Mouse (Mus musculus): ENCODE results near the gene Uhrf1. TPM values are rescaled to one million over a fixed set of nuclear protein-coding genes. Genes with fewer than 3 reads are reported as not detected.

Uhrf1 gene
- polyA plus RNA-seq, 1 experiment from 2014 or later, result 103 TPM

- Histone ChIP-seq H3K4me1 (peaks cover 51% of the 10 kb centered on the region), H3K9ac (peak overlapping the region; percentile 67), H3K4me2 (peak overlapping the region; percentile 97), H3K9me3 (no peaks in the 10 kb centered on the region), H3K27ac (no peak overlapping the region), H3K36me3 (0 out of 2 replicates have a peak, but pooled peaks cover 7% of the 10 kb centered on the region), H3K27me3 (replicated peaks) (no peaks in the 10 kb centered on the region), H3K4me3 (replicated peaks) (peak overlapping the region; percentile 83)
- WGBS, result 9% methylated on average over 11 of the region's 11 CpGs
- no peak for ATAC-seq (ENCODE audit: insufficient read depth, low FRiP score, low read depth)
These were observed 1.6 kb downstream of the Uhrf1 start for GRCm38 (mm10) chr17:56304718-56305117.

GRCm38 (mm10) chr17:56305156-56305555 is 2.0 kb downstream of the Uhrf1 start:
- no peak for ATAC-seq (ENCODE audit: insufficient read depth, low FRiP score, low read depth)
- Histone ChIP-seq H3K4me2 (peak overlapping the region; percentile 97), H3K36me3 (peaks cover 9% of the 10 kb centered on the region; the same call in 1 of the 2 replicates), H3K4me3 (replicated peaks) (peak overlapping the region; percentile 83), H3K27ac (0 out of 2 replicates have a peak overlapping the region, but pooled peaks have one; percentile 3), H3K9me3 (no peaks in the 10 kb centered on the region), H3K4me1 (peaks cover 51% of the 10 kb centered on the region), H3K9ac (peak overlapping the region; percentile 67; the same call in 1 of the 2 replicates), H3K27me3 (replicated peaks) (no peaks in the 10 kb centered on the region)
- 24% methylated on average over 9 of the region's 9 CpGs for WGBS

GRCm38 (mm10) chr17:56305826-56306225 is 2.7 kb downstream of the Uhrf1 start:
- WGBS, result 62% methylated on average over 8 of the region's 8 CpGs
- Histone ChIP-seq H3K4me3 (replicated peaks) (peak overlapping the region; percentile 83; the same call in 1 of the 2 replicates), H3K27me3 (replicated peaks) (no peaks in the 10 kb centered on the region), H3K9me3 (no peaks in the 10 kb centered on the region), H3K4me2 (peak overlapping the region; percentile 97), H3K4me1 (peaks cover 51% of the 10 kb centered on the region), H3K9ac (no peak overlapping the region), H3K36me3 (peaks cover 15% of the 10 kb centered on the region; the same call in 1 of the 2 replicates), H3K27ac (0 out of 2 replicates have a peak overlapping the region, but pooled peaks have one; percentile 24)
- ATAC-seq (ENCODE audit: insufficient read depth, low FRiP score, low read depth), result no peak

GRCm38 (mm10) chr17:56308088-56308487 is 5.0 kb downstream of the Uhrf1 start:
- 0 out of 2 replicates have a peak, but pooled peaks have one; percentile 8 for ATAC-seq (ENCODE audit: insufficient read depth, low FRiP score, low read depth)
- Histone ChIP-seq H3K4me1 (peaks cover 43% of the 10 kb centered on the region), H3K27ac (peak overlapping the region; percentile 70), H3K9me3 (no peaks in the 10 kb centered on the region), H3K36me3 (peaks cover 35% of the 10 kb centered on the region), H3K4me2 (peak overlapping the region; percentile 24; the same call in 1 of the 2 replicates), H3K9ac (no peak overlapping the region), H3K4me3 (replicated peaks) (no peak overlapping the region), H3K27me3 (replicated peaks) (no peaks in the 10 kb centered on the region)
- 63% methylated on average over 6 of the region's 6 CpGs for WGBS

- H3K36me3 ChIP-seq, result peaks cover 39% of the 10 kb centered on the region
- ATAC-seq (ENCODE audit: insufficient read depth, low FRiP score, low read depth), result no peak
These were observed 6.2 kb downstream of the Uhrf1 start for GRCm38 (mm10) chr17:56309191-56309945.

GRCm38 (mm10) chr17:56324419-56324818 is 21.3 kb downstream of the Uhrf1 start:
- ATAC-seq (ENCODE audit: insufficient read depth, low FRiP score, low read depth), result no peak
- H3K27me3 ChIP-seq (replicated peaks), result no peaks in the 10 kb centered on the region
- no peak overlapping the region for H3K9ac ChIP-seq
- H3K4me3 ChIP-seq (replicated peaks), result no peak overlapping the region
- H3K4me2 ChIP-seq, result no peak overlapping the region
- H3K9me3 ChIP-seq, result no peaks in the 10 kb centered on the region
- peak overlapping the region; percentile 44; the same call in 1 of the 2 replicates for H3K27ac ChIP-seq
- H3K36me3 ChIP-seq, result peaks cover 22% of the 10 kb centered on the region
- 68% methylated on average over 3 of the region's 3 CpGs for WGBS
- peaks cover 25% of the 10 kb centered on the region for H3K4me1 ChIP-seq

More at GRCm38 (mm10) chr17:56309191-56309945, 6.2 kb downstream of the Uhrf1 start:
- Histone ChIP-seq H3K4me2 (no peak overlapping the region), H3K4me1 (peaks cover 40% of the 10 kb centered on the region), H3K27me3 (replicated peaks) (no peaks in the 10 kb centered on the region), H3K4me3 (replicated peaks) (no peak overlapping the region), H3K9me3 (no peaks in the 10 kb centered on the region), H3K9ac (no peak overlapping the region), H3K27ac (no peak overlapping the region)
- WGBS, result 71% methylated on average over 15 of the region's 15 CpGs

GRCm38 (mm10) chr17:56325450-56326152 is 22.5 kb downstream of the Uhrf1 start, which contains the start of gene Kdm4b:
Gene Kdm4b, plus strand, starts transcription at chr17:56326062.
- Histone ChIP-seq H3K4me3 (replicated peaks) (peak within 1 kb of the TSS; percentile 93), H3K4me2 (peak within 1 kb of the TSS; percentile 76), H3K27me3 (replicated peaks) (no peaks in the 10 kb centered on the region), H3K27ac (peak within 1 kb of the TSS; percentile 98), H3K36me3 (peaks cover 12% of the 10 kb centered on the region; the same call in 1 of the 2 replicates), H3K9ac (peak within 1 kb of the TSS; percentile 91), H3K9me3 (no peaks in the 10 kb centered on the region), H3K4me1 (peaks cover 36% of the 10 kb centered on the region)
- under 1% methylated on average over 57 of the region's 57 CpGs for WGBS
- ATAC-seq (ENCODE audit: insufficient read depth, low FRiP score, low read depth), result peak; percentile 99

GRCm38 (mm10) chr17:56326153-56327147 is 23.3 kb downstream of the Uhrf1 start:
- Histone ChIP-seq H3K4me1 (peaks cover 41% of the 10 kb centered on the region), H3K9ac (peak overlapping the region; percentile 91), H3K27ac (peak overlapping the region; percentile 98), H3K4me2 (peak overlapping the region; percentile 76), H3K9me3 (no peaks in the 10 kb centered on the region), H3K27me3 (replicated peaks) (no peaks in the 10 kb centered on the region), H3K4me3 (replicated peaks) (peak overlapping the region; percentile 93), H3K36me3 (peaks cover 8% of the 10 kb centered on the region; the same call in 1 of the 2 replicates)
- WGBS, result 2% methylated on average over 61 of the region's 67 CpGs
- ATAC-seq (ENCODE audit: insufficient read depth, low FRiP score, low read depth), result peak; percentile 23

GRCm38 (mm10) chr17:56329267-56329666 is 26.1 kb downstream of the Uhrf1 start:
- no peak for ATAC-seq (ENCODE audit: insufficient read depth, low FRiP score, low read depth)
- H3K36me3 ChIP-seq, result no peaks in the 10 kb centered on the region
- peaks cover 50% of the 10 kb centered on the region for H3K4me1 ChIP-seq
- no peaks in the 10 kb centered on the region for H3K27me3 ChIP-seq (replicated peaks)
- H3K4me2 ChIP-seq, result no peak overlapping the region
- H3K4me3 ChIP-seq (replicated peaks), result no peak overlapping the region
- no peak overlapping the region for H3K27ac ChIP-seq
- no peaks in the 10 kb centered on the region for H3K9me3 ChIP-seq
- H3K9ac ChIP-seq, result no peak overlapping the region

GRCm38 (mm10) chr17:56330345-56330744 is 27.2 kb downstream of the Uhrf1 start:
- 57% methylated on average over 3 of the region's 3 CpGs for WGBS
- ATAC-seq (ENCODE audit: insufficient read depth, low FRiP score, low read depth), result no peak
- Histone ChIP-seq H3K27me3 (replicated peaks) (no peaks in the 10 kb centered on the region), H3K4me3 (replicated peaks) (no peak overlapping the region), H3K27ac (no peak overlapping the region), H3K4me2 (no peak overlapping the region), H3K4me1 (peaks cover 48% of the 10 kb centered on the region), H3K36me3 (no peaks in the 10 kb centered on the region), H3K9me3 (no peaks in the 10 kb centered on the region), H3K9ac (no peak overlapping the region)

GRCm38 (mm10) chr17:56331256-56331655 is 28.1 kb downstream of the Uhrf1 start:
- no peak overlapping the region for H3K4me2 ChIP-seq

More at GRCm38 (mm10) chr17:56331256-56331655, 28.1 kb downstream of the Uhrf1 start:
- no peaks in the 10 kb centered on the region for H3K27me3 ChIP-seq (replicated peaks)
- ATAC-seq (ENCODE audit: insufficient read depth, low FRiP score, low read depth), result no peak
- no peaks in the 10 kb centered on the region for H3K36me3 ChIP-seq
- no peak overlapping the region for H3K9ac ChIP-seq
- H3K9me3 ChIP-seq, result no peaks in the 10 kb centered on the region
- H3K27ac ChIP-seq, result no peak overlapping the region
- H3K4me1 ChIP-seq, result peaks cover 48% of the 10 kb centered on the region
- H3K4me3 ChIP-seq (replicated peaks), result no peak overlapping the region

Measured in stomach, embryonic 15.5 days (tissue).